Mouse (Mus musculus) cerebellum, adult (tissue): ENCODE measurements around the gene Smad5.

Experiments
- ATAC-seq: cut with Nextera tagmentation; 2 replicates; pipeline ENCODE4 v1.9.2; 2017; ENCODE audit warnings: mild to moderate bottlenecking, moderate library complexity, mixed read lengths; ENCODE audit not compliant: insufficient number of reproducible peaks, low FRiP score, low TSS enrichment

Gene Smad5

DNA sequence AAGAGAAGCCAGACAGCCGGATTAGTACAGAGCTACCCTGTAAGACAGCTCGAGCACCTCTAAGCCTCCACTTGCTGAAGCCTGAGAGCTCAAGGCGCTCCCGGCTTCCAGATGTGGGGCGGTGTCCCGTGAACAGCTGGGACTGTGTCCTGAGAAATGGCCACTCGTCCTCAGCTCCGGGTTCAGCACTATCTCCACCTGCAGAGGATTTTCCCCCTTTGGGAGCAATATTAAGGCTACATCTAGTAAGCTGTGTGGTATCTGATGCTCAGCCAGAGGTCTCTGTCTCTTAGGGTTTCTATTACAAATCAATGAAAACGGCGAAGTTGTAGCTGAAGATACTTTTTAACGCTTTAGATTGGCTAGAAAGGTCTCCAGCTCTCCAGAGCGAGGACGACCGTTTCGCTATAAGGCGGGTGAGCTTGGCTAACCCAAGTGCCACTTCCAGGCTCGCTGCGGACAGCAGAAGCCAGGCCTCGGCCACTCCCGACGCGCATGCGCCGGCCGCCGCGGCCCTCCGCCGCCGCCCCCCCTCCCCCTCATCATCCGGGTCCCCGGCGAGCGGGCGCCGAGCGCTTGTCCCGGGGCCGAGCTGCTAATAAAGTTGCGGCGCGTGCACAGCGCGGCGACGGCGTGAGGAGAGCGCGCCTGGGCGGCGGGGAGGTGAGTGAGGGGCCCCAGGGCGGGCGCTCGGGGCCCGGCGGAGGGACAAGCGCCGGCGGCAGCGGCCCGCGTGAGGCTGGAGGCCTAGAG, at the start of gene Smad5:
TSS of gene Smad5 (plus strand) at position 542 of the 753 bp plus-strand sequence.
- peak; percentile 82 for ATAC-seq

DNA sequence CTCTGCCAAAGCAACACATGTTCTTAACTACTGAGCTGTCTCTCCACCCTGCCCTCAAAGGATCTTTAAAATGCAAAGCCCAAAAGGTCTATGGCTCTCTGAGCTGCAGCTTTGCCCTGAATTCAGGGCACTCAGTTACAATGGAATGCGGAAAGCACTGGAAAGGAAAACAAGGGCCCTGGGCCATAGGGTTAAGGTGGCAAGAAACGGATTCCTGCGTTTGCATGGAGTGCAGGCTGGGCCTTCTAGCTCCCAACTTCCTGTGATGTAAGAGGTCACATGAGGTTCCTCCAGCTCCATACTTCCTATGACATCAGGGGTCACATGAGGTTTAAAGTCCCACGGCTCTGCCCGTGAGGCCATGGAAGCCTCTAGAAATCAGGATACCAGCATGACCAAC, 48.6 kb upstream of the Smad5 start:
- no peak for ATAC-seq

DNA sequence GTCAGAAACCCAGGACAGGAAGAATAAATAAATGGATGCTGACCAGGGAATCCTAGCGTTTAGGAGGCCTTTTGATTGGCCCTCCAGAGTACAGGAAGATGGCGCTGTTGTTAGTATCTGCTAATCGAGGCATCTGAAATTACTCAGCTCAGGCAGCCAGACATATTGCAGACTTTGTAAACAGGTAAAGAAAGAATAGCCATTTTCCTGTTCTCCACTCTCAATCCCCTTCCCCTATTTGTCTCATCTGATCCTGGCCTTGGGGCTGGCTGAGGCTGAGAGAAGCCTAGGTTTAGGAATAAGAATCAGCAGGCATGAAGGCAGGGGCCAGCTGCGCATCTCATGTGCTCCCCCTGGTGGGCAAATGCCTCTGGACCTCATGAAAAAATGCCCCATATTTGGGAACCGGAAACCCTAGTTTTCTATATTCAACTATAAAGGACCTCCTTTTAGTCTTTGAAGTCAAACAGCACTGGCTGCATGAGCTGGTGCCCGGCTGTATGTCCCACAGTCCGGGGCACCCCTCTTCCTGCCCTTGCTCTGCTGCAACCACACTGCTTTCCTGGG, 44.8 kb upstream of the Smad5 start:
- 0 out of 2 replicates have a peak, but pooled peaks have one; percentile 54 for ATAC-seq

DNA sequence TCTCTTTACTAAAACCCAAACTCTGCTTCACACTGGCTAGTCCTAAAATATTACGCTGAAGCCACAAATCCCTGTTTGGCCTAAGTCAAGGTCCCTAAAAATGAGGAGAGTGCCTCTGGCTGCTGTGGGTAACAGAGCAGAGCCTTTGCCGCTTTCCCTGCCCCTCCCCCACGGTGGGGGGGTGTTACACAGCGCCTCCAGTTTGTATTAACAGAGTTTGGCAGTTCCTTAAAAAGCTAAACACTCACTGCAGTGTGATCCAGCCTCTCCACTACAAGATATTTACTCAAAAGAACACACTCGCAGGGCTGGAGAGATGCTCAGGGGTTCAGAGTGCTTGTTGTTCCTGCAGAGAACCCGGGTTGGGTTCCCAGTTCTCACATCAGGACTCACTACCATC, 43.9 kb upstream of the Smad5 start:
- no peak for ATAC-seq

DNA sequence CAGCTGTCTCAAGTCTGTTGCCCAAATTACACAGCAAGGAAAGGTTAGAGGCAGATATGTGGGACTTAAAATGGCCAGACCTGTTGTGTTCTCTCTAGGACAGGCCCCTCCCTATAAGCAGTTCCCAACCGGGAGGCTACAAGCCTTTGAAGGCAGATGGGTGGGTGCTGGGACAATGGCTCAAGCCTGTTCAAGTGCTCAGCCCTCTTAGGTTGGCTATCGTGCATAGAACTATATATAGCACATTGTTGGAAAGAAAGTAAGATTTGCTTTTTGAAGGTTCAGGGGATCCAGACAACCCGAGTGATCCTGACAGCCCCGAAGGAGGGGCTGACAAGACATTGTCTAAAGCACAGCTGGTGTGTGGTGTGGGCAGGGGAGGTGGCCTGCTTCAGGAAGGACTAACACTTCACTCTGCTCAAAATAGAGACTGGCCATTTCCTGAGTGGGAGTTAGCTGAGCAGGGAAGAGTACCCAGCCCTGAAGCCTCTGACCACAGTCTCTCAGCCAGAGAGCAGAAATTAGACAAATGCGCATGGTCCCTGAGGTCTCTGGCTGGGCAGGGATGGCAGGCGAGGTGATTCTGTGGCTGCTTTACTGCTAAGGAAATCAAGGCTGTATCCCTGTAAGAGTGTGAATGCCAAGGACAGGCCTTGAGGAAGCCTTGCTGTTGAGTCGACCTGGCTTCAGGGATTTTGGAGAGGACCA, 40.7 kb upstream of the Smad5 start:
- ATAC-seq = no peak

DNA sequence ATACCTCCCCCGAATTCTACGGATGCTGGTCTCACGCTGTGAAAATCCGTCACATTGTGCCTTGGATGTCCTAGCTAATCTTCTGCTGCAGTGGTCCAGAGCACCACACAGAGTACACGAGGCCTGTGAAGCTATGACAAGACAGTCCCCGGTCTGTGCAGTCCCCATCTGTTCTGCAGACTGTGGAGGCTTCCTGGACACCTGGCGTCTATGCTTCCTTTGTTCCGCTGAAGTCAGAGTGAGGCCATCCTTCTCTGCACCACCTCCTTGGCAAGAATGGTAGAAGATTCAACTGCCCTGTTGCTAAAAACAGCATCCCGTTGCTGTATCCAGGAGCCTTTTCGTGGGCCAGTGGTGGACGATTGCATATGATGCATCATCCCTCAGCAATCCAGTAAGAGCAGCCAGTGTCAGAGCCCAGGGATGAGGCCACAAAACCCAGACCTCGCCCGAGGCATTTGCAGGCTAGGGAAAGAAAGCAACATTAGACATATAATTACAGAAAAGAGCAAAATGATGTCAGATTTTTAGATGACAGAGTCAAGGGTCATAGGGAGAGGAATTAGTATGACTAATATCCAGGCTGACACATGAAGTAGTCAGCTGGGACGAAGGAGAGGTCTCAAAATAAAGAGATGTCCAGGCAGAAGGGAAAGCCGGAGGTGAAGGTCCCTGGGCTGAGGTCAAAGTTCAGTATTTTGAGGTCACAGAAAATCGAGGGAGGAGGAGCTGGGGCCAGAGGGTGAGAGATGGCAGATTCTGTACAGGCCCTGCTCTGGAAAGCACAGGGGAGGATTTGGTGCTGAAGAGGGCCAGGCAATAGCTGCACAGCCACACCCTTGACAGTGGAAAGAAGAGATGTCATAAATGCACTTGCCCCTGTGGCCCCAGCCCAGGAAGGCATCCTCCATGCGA, 38.3 kb upstream of the Smad5 start:
- peak; percentile 31; the same call in 1 of the 2 replicates for ATAC-seq

DNA sequence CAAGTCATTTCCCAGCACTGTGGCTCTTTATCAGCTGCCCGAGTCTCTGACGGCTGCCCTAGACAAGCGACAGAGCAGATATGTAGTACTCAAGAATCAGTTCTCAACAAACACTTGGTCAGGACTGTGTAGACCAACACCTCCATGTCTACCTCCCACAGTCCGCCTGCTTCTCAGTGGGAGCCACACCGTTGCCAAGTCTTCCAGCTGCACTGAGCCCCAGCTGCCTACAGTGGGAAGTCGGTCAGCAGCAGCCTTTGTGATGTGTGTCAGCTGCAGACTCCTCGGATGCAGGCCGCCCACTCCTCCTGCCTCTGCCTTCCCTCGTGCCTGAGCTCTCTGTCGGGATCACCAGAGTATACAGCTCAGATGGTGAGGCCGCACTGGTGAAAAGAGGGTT, 31.6 kb upstream of the Smad5 start:
- no peak for ATAC-seq

DNA sequence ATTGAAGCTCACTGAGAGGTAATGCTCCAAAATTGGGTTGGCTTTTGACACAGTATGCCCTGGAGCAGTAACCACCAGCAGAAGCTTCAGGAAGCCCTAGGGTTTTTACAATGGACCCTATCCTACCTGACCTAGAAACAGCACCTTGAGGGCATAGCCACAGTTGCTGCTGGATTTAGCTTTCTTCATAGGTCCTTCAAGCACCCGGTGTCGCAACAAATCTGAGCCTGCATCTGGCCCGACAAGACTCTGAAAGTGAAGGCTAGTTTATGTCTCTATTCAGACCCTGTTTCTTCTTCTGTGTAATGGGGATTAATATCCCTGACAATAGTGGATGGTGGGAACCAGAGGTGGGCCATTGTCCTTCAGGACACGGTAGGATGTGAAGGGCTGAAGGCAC, 25.1 kb upstream of the Smad5 start:
- ATAC-seq = no peak

DNA sequence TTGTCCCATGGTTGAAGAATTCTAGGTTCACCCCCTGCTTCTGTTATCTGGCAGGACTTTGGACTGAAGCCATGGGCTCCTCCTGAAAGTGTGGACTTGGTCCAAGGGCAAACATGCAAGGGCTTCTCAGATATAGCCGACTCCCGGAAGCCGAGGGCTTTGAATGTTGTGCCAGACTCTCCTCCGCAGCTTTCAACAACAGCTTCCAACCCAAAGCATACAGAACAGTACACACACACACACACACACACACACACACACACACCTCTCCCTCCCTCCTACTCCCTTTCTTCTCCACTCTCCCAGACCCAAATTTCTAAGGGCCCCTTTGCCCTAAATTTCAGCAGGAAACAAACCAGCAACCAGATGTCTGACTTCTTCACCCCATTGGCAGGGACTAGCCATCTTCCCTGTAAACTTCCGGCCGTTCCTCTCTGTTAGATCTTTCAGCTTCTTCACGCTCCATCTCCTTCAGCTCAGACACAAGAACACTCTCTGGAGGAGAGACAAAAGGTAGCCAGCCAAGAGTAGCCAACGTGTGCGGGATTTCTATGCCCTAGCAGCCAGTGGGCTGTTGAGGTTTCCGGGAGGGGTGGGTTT, 24.5 kb upstream of the Smad5 start:
- no peak for ATAC-seq

DNA sequence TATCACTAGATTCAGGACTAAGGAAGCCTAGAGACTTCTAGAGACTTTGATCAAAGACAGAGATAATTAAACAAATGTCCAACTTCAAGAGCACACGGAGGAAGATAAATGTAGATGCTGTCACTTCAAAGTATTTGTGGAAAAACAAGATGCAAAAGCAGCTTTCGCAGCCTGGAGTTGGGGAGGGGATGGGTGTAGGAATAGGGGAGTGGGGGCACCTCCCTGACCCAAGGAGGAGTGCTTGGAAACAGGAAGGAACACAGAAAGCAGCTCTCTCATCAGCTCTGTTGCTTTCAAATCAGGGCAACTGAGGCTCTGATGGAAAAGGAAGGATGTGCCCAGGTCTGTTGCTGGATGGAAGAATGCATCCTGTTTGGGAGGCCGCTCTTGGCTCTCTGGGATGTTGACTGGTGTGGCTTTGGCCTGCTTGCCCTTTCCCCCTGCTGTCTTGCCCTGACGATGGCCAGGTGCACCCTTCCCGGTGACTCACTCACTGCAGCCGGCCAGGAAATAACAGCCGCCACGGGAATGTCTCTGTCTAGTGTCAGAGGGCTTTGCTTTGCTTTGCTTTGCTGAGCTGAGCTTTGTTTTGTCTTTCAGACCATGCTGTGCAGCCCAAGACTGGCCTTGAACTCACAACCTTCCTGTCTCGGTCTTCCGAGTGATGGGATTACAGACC, 23.8 kb upstream of the Smad5 start:
- no peak for ATAC-seq

DNA sequence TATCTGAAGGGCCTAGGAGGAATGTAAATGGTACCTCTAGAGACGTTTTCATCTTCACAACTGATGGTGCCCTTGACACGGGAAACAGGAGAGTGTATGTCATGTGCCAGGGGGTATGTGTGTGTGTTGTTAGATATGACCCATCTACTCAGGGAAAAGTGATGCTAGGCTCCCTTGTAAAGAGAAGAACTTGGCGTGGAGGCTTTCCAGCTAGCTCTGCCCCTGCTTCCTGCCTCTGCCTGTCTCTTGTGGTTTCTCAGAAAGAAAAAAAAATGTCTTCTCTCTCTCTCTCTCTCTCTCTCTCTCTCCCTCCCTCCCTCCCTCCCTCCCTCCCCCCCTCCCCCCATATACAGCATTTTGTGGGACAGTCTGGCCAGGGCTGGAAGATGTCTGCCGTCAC, 20.9 kb upstream of the Smad5 start:
- no peak for ATAC-seq

DNA sequence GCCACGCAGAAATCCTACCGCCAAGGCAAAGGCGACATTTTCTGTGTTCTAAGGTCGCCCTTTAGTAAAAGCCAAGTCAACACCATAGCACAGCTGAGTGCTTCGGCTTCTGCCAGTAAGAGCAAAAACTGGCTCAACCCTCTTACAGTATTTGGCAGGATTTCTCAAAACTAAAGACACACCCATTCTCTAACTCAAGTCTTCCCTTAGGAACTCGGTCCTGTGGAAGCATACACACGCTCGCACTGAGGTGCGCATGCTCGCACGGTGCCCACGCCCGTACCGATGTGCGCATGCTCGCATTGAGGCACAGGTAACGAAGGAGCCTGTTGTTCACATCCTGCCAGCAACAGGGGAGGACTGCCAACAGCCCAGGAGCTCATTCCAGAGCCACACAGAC, 20.5 kb upstream of the Smad5 start:
- peak; percentile 94 for ATAC-seq

DNA sequence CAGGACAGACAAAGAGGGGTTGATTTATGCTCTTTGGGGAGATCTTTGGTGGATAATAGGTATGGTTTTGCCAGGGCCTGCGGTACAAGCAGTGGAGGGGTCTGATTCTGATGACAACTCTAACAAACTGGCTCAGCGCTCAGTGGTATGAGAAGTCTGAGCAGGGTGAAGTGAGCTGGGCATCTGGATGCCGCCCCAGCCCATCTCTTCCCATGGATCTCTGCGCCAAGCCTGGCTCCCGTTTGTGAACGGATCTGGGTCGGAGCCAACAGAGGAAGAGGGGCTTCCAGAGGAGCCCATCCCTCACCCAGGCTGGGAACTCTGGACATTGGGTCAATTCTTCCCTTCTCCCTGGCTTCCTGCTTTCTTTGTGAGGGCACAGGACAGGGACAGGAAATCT, 19.5 kb upstream of the Smad5 start:
- no peak for ATAC-seq

DNA sequence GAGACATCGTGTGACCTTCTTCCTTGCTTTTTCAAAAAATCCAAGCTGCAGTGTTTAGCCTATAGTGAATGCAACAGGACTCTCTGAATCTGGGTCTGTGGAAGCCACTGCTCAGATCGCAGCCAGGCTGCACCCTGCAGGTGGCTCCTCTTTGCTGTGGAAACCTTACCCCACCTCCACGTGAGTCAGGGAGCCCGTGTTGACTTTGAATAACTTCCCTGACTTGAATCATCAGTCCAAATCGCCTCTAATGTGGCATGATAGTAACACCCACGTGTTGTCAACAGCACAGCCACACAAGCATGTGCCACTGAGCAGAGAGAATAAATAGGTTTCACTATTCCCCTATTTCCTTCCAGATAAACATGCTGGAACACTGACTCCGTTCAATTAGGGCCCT, 10.8 kb upstream of the Smad5 start:
- ATAC-seq = no peak

DNA sequence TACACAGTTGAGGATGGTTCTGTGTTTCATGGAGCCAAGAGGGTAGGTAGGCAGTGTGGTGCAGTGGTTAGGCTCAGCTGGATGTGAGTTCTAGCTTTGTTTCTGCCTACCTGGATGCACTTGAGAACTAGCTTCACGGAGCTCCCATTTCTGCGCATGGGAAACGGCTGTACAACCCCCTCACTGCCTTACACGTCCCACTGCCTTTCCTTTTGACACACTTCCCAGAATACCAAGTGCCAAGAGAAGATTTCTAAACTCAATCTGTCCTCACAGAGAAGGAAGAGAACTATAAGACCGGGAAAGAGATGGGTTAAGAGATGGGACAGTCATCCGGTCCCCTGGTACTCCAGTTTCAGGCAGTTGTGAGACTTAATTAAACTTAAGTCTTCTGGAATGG, 10.2 kb upstream of the Smad5 start:
- ATAC-seq = no peak

DNA sequence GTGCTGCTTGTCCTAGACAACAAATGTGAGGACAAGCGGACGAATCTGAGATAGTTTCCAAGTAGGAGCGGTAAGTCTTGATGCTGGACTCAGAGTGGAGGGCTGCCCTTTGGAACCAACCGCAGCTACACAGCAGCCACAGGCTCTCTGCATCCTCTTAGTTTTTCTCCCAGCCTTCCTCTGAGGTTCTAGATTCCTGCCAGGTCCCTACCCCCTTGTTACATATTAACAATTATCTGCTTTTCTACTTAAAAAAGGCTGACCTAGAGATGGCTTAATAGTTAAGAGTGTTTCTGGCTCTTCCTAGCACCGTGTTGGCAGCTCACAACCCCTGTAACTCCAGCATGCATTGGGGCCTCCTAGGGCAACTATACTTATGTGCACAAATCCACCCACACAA, 7.1 kb upstream of the Smad5 start:
- ATAC-seq = no peak

DNA sequence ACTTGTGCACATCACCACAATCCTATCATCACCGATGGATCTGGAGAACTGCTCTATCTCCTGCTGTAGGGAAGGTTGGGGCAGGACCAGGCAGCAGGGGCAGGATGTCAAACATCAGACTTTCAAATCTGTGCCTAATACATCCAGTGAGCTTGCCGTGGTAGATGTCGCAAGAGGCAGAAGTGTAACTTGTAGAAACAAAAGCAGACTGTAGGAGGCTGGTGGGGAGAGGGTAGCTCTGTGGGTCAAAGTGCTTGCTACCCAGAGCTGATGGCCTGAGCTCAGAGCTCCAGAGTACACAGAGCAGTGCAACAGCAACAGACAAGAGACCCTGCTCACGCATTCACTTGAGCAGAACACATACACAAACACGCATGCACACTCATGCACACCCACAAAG, 6.1 kb upstream of the Smad5 start:
- ATAC-seq = no peak

DNA sequence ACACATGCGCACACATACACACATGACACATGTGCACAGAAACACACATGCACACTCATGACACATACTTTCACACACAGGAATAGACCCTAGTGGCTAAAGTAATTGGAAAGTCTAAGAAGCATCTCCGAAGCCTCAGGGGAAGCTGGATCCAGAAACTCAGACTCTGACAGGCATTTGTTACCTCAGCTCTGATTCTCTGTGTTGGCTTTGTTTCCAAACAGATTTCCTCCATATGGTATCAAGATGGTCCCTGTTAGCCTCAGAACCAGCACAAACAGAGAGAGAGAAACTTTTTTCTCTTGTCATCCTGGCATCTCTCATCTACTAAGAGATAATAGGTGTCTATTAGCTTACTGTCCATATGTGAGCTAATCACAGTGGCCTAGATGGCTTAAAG, 5.6 kb upstream of the Smad5 start:
- ATAC-seq = peak; percentile 23; the same call in 1 of the 2 replicates

DNA sequence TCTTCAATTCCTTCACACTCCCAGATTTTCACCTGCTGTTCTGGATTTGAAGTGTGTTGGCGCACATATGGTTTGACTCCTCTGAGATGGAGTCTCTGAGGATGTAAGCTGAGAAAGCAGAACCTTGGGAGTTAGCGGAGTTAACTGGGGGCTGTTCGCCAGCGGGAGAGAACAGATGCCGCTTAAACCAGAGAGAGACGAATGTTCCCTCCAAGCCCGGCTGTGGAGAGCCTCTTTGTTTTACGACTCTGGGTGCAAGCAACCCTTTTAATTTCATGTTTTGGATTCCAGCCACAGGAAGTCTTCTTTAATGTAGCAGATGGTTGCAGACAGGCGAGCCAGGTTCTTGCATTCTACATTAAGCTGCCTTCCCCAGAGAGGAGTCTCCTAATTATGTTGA, 4.4 kb upstream of the Smad5 start:
- ATAC-seq = 0 out of 2 replicates have a peak, but pooled peaks have one; percentile 6

DNA sequence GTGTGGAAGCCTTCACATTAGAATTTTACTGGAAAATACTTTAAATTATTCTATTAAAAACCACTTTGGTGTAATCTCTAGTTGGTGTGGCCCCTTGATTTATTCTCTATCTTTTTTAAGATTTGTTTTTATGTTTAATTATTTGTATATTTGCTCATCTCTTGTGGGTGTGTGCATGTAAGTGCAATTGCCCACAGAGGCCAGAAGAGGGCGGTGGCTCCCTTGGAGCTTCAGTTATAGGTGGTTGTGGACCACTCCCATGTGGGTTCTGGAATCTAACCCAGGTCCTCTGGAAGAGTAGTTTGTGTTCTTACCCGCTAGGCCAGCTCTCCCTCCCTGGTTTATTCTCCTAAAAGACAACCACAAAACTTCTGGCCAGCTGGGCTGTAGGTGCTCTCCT, 3.4 kb upstream of the Smad5 start:
- no peak for ATAC-seq
